Mouse (Mus musculus): Measurements from ENCODE around the gene Gm45711. TPM values are rescaled to one million over a fixed set of nuclear protein-coding genes. Genes with fewer than 3 reads are reported as not detected.
"Not testable (repeated sequence)": the region's sequence is repeated elsewhere in the genome, so short reads cannot be mapped to it uniquely, and the experiment has no call there.

The Gm45711 gene
- polyA plus RNA-seq, 1 experiment from 2014 or later: not detected

DNA sequence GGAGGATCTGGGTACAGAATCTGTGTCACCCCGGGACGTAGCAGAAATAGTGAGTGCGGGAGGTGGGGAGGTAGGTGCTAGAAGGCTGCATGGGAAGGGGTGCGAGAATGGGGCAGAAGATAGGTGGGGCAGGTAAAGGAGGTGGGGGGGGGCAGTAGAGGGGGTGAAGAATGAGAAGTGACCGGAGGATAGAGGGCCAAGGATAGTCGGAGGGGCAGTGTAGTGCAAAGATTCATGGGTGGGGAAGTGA, 30.0 kb upstream of the Gm45711 start:
- Histone ChIP-seq H3K4me1 (peaks cover 32% of the 10 kb centered on the region), H3K9me3 (no peaks in the 10 kb centered on the region), H3K4me3 (peak overlapping the region; percentile 74), H3K36me3 (peaks cover 4% of the 10 kb centered on the region), H3K27ac (peak overlapping the region; percentile 95), H3K27me3 (ENCODE audit: insufficient read depth, poor library complexity, severe bottlenecking) (no peaks in the 10 kb centered on the region)
- WGBS: 4% methylated on average over 6 of the region's 6 CpGs
- DNase-seq (ENCODE audit: low spot score): peak; percentile 73

DNA sequence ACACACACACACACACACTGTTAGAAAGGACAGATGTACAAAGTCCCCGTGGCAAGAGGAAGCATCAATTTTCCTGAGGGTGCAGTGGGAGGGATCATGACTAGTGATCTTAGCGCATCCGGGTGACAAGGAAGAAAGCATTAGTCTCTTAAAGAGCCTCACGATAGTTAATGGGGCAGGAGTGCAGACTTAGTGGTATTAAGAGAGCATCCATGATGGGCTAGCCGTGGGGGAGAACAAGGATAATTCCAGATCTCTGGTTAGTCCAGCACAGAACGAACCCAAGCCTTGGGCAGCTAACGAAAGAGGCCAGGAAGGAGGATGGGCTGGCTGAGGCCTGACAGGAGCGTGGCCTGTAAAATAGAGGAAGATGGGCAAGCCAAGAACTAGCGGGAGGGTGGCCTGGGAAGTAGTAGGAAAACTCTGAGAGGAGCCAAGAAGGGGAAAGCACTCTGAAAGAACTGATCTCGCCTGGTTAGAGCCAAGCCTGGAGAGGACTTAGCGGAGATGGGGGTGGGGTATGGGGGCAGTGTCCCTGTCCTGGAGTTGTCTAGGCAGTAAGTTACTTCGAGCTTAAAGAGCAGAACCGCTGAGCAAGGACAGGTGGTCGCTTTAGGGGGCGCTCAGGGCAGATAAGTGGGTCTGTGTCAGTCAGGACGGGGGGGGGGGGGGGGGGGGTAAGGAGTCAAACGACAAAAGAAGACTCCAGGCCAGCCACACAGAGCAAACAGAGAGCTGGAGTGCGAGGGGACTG, 29.5 kb upstream of the Gm45711 start, which contains the start of gene Cmtm3:
Gene Cmtm3, plus strand, starts transcription at position 182 of the 754 bp plus-strand sequence.
- WGBS: 18% methylated on average over 18 of the region's 18 CpGs
- Histone ChIP-seq H3K36me3 (no peaks in the 10 kb centered on the region), H3K27ac (peak within 1 kb of the TSS; percentile 95), H3K4me1 (peaks cover 32% of the 10 kb centered on the region), H3K27me3 (ENCODE audit: insufficient read depth, poor library complexity, severe bottlenecking) (no peaks in the 10 kb centered on the region), H3K9me3 (no peaks in the 10 kb centered on the region), H3K4me3 (peak within 1 kb of the TSS; percentile 74)
- peak; percentile 73 for DNase-seq (ENCODE audit: low spot score)

DNA sequence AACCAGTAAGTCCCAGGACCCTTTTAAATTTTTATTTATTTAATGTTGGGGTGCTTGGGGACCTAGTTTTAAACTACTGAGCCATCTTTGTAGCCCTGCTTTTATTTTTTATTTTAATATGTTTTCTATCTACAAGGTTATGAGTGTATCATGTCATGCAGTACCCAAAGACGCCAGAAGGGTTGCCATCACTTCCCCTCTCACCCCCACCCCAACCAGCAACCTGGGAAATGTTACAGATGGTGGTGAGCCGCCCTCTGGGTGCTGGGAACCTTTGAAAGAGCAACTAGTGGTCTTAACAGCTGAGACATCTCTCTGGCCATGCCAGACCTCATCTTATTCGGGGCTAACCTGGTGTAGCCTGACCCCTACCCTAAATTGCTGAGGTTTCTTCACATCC, 28.0 kb upstream of the Gm45711 start:
- Histone ChIP-seq H3K27ac (no peak overlapping the region), H3K4me1 (peaks cover 24% of the 10 kb centered on the region), H3K27me3 (ENCODE audit: insufficient read depth, poor library complexity, severe bottlenecking) (no peaks in the 10 kb centered on the region), H3K36me3 (no peaks in the 10 kb centered on the region), H3K4me3 (no peak overlapping the region), H3K9me3 (no peaks in the 10 kb centered on the region)
- DNase-seq (ENCODE audit: low spot score): peak; percentile 61
- WGBS: 57% methylated on average over 3 of the region's 3 CpGs

DNA sequence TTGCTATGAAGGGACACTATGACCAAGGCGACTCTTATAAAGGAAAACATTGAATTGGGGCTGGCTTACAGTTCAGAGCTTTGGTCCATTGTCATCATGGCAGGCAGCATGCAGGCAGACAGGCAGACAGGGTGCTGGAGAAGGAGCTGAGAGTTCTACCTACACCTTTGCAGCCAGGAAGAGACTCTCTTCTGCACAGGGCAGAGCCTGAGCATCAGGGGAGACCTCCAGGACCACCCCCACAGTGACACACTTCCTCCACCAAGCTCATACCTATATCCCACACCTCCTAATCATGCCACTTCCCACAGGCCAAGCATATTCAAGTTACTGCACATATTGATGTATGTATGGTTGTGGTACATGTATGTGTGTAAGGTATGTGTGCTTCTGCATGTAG, 26.9 kb upstream of the Gm45711 start:
- peak; percentile 68 for DNase-seq (ENCODE audit: low spot score)
- Histone ChIP-seq H3K27me3 (ENCODE audit: insufficient read depth, poor library complexity, severe bottlenecking) (no peaks in the 10 kb centered on the region), H3K27ac (no peak overlapping the region), H3K4me1 (peaks cover 23% of the 10 kb centered on the region), H3K9me3 (no peaks in the 10 kb centered on the region), H3K4me3 (no peak overlapping the region), H3K36me3 (no peaks in the 10 kb centered on the region)
- 85% methylated on average over 1 of the region's 1 CpGs for WGBS

DNA sequence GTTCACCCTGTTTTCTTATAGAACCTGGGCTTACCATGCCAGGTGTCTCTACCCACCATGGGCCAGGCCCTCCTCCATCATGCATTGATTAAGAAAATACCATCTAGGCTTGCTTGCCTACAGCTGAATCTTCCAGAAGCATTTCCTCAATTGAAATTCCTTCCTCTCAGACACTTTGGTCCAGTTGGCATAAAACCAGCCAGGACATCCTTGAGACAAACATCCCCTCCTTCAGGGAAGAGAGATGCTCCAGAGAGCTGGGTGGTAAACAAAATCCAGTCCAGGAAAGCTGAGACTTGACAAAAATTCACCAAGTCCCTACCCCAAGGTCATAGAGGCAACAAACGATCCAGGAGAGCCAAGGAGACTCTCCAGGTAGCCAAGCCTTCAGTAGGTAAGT, 24.3 kb upstream of the Gm45711 start:
- Histone ChIP-seq H3K36me3 (no peaks in the 10 kb centered on the region), H3K4me3 (no peak overlapping the region), H3K4me1 (peaks cover 2% of the 10 kb centered on the region), H3K27me3 (ENCODE audit: insufficient read depth, poor library complexity, severe bottlenecking) (no peaks in the 10 kb centered on the region), H3K27ac (no peak overlapping the region), H3K9me3 (no peaks in the 10 kb centered on the region)
- 78% methylated on average over 1 of the region's 1 CpGs for WGBS
- DNase-seq (ENCODE audit: low spot score): no peak

DNA sequence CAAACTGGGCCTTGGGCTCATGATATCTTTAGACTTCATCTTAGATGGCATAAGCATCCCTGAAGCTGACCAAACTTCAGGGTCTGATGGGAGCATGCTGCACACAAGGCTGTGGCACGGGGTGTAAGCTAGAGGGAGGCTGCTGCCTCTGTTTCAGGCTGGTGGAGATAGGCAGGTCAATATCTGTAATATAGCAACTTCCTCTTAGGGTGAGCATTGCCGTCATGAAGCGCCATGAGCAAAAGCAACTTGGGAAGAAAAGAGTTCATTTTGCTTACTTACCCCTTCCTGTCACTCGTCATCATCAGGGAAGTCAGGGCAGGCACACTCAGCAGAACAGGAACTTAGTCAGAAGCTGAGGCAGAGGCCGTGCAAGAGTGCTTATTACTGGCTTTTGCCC, 23.9 kb upstream of the Gm45711 start:
- whole genome bisulfite sequencing: 62% methylated on average over 5 of the region's 5 CpGs
- H3K36me3 ChIP-seq: no peaks in the 10 kb centered on the region
- no peak overlapping the region for H3K4me3 ChIP-seq
- peak; percentile 46 for DNase-seq (ENCODE audit: low spot score)
- no peaks in the 10 kb centered on the region for H3K4me1 ChIP-seq
- no peaks in the 10 kb centered on the region for H3K27me3 ChIP-seq (ENCODE audit: insufficient read depth, poor library complexity, severe bottlenecking)
- H3K9me3 ChIP-seq: no peaks in the 10 kb centered on the region
- H3K27ac ChIP-seq: no peak overlapping the region

DNA sequence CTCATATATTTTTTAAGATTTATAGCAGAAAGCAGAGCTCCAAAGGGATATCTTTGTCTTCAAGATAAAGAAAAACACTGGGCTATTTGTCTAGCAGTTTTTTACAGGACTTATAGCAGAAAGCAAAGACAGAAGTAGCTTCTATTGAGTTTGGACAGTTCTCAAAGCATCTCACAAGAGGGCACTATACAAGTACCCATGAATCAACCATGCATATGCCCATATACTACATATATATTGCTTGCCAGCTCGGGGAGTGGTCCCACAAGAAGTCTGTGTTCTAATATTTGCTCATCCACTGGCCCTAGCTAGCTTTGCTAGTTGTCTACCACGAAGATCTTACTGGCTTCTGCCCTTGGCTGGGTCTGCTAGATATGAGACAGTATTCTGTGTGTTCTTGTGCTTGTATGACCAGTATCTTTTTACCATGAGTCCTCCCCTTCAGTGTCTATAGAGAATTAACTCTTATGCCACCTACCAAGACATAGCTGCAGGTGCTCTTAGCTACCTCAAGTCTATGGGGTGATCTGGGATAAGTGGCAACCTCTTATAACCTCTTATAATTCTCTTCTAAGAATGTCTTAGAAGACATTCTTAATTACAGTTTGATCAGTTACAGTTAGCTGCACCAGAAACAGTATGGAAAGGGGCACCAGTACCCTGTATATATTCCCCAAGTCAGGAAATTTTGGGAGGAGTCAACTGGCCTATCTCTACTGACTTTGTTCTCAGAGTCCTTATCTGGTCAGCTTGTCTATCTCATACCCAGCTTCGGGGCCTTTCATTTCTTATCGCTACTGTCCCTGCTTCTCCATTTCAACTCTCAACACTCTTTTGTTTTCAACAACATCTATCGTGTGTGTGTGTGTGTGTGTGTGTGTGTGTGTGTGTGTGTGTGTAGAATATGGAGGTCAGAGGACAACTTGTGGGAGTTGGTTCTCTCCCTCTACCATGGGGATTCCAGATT, 23.1 kb upstream of the Gm45711 start:
- Histone ChIP-seq H3K27ac (no peak overlapping the region), H3K4me1 (no peaks in the 10 kb centered on the region), H3K4me3 (no peak overlapping the region), H3K9me3 (no peaks in the 10 kb centered on the region), H3K36me3 (no peaks in the 10 kb centered on the region), H3K27me3 (ENCODE audit: insufficient read depth, poor library complexity, severe bottlenecking) (no peaks in the 10 kb centered on the region)
- WGBS: 43% methylated on average over 5 of the region's 5 CpGs
- DNase-seq (ENCODE audit: low spot score): peak; percentile 31

DNA sequence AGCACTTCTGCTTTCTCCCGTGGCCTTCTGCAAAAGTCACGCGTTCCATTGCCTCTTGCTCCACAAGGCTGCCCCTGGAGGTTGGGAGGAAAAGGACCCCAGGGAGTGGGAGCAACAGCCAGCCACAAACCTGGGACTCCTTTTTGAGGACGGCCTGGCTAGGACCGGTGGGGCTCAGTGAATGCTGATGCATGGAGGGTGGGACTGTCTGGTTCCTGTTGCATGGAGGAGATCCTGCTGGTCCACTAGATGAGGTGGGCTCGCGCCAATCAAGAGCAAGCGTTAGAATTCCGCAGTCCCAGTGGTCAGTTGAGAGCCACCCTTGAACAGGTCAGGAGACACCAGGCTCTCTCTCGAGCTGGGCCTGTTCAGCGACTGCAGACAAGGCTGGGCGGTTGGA, 12.0 kb upstream of the Gm45711 start, which contains the start of gene Cmtm2b:
Gene Cmtm2b, plus strand, starts transcription at position 301 of the 400 bp plus-strand sequence.
- H3K4me1 ChIP-seq; H3K27ac ChIP-seq; H3K9me3 ChIP-seq; H3K27me3 ChIP-seq (ENCODE audit: insufficient read depth, poor library complexity, severe bottlenecking); H3K4me3 ChIP-seq; H3K36me3 ChIP-seq: not testable (repeated sequence)
- DNase-seq (ENCODE audit: low spot score): peak; percentile 71
- WGBS: 84% methylated on average over 12 of the region's 12 CpGs

DNA sequence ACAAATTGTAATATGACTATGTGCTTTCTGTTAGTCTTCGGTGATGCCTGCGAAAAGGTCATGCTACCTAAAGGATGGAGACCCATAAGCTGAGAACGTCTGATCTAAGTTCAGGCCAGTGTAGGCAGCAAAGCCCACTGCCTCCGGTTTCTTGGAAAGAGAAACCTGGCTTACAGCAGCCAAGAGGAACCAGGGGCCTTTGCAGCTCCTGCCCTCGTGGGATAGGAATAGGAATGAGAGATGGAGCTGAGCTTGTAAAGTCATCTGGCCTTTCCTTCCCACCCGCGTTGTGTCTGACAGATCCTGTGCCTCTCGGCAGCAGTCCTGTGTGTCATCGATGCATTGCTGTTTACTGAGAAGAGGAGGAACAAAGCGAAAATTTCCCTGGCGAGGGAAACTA, 11.4 kb upstream of the Gm45711 start, which contains the start of gene Gm11020:
Gene Gm11020, plus strand, starts transcription at position 301 of the 400 bp plus-strand sequence.
- H3K36me3 ChIP-seq; H3K27ac ChIP-seq; H3K9me3 ChIP-seq; DNase-seq (ENCODE audit: low spot score); H3K4me3 ChIP-seq; H3K4me1 ChIP-seq; H3K27me3 ChIP-seq (ENCODE audit: insufficient read depth, poor library complexity, severe bottlenecking): not testable (repeated sequence)
- 76% methylated on average over 9 of the region's 11 CpGs for whole genome bisulfite sequencing

DNA sequence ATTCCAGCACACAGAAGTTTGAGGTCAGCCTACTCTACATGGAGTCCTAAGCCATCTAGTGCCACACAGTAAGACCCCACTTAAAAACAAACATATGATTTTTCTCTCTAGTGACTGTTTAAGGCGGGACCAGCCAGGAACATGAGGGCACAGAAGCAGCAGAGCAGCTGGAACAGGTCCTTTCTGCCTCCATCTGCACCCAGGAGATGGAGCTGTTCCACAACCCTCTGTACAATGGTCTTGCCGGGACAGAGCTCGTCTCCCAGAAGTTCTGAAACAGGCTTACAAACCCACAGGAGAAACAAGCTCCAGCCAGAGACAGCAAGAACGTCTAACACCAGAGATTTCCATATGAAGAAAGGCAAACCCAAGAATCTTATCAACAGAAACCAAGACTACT, 3.4 kb upstream of the Gm45711 start:
- DNase-seq (ENCODE audit: low spot score): peak; percentile 64
- WGBS: 60% methylated on average over 4 of the region's 4 CpGs
- H3K4me1 ChIP-seq: no peaks in the 10 kb centered on the region
- no peaks in the 10 kb centered on the region; the same call in 1 of the 2 replicates for H3K27me3 ChIP-seq (ENCODE audit: insufficient read depth, poor library complexity, severe bottlenecking)
- H3K4me3 ChIP-seq: no peak overlapping the region
- H3K27ac ChIP-seq: no peak overlapping the region
- H3K36me3 ChIP-seq: no peaks in the 10 kb centered on the region
- no peaks in the 10 kb centered on the region for H3K9me3 ChIP-seq

DNA sequence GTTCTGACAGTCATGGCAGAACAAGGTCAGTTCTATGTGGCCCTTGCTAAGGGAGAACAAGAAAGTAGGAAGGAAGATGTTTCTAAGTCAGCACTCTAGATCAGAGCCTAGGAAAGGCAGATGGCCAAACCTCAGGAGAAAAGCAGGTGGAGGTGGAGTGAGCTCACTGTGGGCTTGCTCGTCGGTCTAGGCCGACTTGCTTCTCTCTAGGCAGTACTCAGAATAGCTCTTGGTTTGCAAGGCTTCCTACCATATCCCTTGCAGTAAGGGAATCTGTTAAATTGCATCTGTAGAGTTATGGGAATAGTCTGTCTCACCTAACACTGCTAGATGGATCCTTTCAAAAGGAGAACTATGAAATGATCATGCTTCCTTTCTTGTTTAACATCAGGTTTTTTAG, 2.1 kb upstream of the Gm45711 start:
- not testable (repeated sequence) for H3K36me3 ChIP-seq; H3K4me1 ChIP-seq; H3K27ac ChIP-seq; H3K4me3 ChIP-seq; H3K27me3 ChIP-seq (ENCODE audit: insufficient read depth, poor library complexity, severe bottlenecking); H3K9me3 ChIP-seq
- peak; percentile 14 for DNase-seq (ENCODE audit: low spot score)
- WGBS: 75% methylated on average over 3 of the region's 3 CpGs

DNA sequence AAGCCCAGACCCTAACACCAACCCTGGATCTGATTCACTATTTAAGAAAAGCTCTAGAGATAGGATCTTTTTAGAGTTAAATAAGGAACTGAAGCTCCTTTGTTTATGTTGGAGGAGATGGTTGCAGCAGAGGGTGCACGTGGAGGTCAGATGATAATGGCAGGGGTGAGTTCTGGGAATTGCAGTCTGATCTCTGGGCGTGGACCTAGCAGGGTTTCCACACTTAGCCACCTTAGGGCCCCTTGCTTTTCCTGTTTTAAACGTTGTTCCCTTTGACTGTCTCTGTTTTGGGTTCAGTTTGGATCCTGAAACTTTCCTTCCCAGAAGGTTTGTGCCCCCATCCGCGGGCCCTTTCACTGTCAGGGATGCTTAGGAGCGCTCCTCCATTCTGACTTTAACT, 1.5 kb downstream of the Gm45711 start:
- not testable (repeated sequence) for H3K4me1 ChIP-seq; H3K9me3 ChIP-seq; H3K27me3 ChIP-seq (ENCODE audit: insufficient read depth, poor library complexity, severe bottlenecking); H3K36me3 ChIP-seq; H3K27ac ChIP-seq; H3K4me3 ChIP-seq
- WGBS: 48% methylated on average over 6 of the region's 6 CpGs
- peak; percentile 43 for DNase-seq (ENCODE audit: low spot score)

DNA sequence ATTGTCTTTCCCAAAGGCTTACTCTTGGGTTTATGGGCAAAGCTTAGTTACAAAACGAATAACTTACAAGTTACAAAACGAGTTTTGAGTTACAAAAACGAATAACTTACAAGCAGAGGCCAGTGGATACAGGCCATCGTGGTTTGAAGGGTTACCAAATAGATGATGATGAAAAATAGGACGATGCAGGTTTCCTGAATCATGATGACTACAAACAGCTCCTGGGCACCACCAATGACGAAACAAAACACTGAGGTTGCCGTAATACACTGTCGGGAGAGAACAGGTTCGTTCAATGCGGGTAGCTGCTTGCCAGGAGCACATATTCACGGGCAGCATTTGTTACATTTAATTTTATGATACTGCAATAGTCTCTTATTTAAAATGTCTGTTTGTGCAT, 4.9 kb downstream of the Gm45711 start:
- H3K27me3 ChIP-seq (ENCODE audit: insufficient read depth, poor library complexity, severe bottlenecking): no peaks in the 10 kb centered on the region; the same call in 1 of the 2 replicates
- no peak for DNase-seq (ENCODE audit: low spot score)
- H3K27ac ChIP-seq: no peak overlapping the region
- H3K9me3 ChIP-seq: no peaks in the 10 kb centered on the region
- no peak overlapping the region for H3K4me3 ChIP-seq
- H3K36me3 ChIP-seq: no peaks in the 10 kb centered on the region
- WGBS: 86% methylated on average over 11 of the region's 11 CpGs
- 0 out of 2 replicates have a peak, but pooled peaks cover 3% of the 10 kb centered on the region for H3K4me1 ChIP-seq
